Mouse (Mus musculus): Measurements from ENCODE around the gene Gstm1.
"Not testable (repeated sequence)": the region's sequence is repeated elsewhere in the genome, so short reads cannot be mapped to it uniquely, and the experiment has no call there.

The Gstm1 gene

DNA sequence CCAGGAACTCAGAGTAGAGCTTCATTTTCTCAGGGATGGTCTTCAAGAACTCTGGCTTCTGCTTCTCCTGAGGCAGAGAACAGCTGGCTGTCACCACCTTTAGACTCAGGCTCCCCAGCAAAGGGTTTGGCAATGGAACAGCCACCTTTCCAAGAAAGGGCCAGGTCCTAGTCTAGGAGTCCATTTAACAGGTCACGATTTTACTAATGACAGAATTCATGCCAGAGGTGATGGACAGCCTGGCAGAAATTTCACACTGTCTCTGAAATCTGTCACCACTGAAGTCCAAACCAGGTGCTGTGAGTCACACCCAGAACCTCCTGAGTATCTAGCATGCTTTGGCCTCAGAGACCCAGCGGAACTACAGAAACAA lies 2.8 kb downstream of the Gstm1 start:
- DNase-seq (ENCODE audit: low spot score), result no peak

- no peak for DNase-seq (ENCODE audit: low spot score)
Observed at GRCm38 (mm10) chr3:108014098-108014973, 3.4 kb downstream of the Gstm1 start.

DNA sequence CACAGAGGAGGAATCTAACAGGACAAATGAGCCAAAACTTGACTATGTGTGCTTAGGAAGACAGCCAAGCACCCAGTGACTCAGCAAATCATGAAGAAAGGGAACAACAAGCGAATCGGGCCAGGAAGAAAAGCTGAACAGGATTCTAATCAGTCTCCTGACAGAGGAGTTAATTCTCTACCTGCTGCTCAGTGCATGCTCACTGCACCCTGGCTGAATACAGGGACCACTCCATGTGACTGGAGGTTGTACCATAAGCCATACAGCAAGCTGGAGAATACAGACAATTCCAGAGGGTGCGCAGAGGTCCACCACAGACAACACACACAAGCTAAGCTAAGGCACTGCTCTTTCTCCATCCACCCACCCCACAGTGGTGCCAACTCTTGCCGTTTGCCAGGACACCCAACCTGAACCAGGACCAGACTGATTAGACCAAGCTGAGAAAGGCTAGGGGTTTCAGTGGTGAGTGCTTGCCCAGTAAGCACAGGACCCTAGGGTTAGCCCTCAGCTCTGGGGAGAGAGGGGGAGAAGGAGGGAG lies 4.4 kb downstream of the Gstm1 start:
- no peak for DNase-seq (ENCODE audit: low spot score)

GRCm38 (mm10) chr3:108011558-108011957 lies 6.2 kb downstream of the Gstm1 start:
- peak; percentile 22 for DNase-seq (ENCODE audit: low spot score)

DNA sequence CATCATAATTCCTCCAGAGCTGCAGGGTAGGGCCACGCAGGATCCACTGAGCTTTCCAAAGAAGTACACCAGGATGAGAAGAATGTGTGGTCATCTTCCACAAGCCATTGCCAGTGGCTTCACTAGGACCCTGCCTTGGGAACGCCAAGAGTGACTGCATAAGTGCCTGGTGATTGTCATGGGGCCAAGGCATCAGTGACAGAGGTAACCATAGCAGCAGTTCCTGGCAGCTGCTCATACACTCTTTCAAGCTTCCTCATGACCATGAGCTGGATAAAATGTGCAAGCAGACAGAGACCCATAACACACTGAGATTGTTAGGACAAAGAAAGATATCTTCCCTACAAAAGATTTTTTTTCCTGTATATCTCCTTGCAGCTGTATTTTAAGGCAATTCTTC lies 7.5 kb downstream of the Gstm1 start:
- no peak for DNase-seq (ENCODE audit: low spot score)

DNA sequence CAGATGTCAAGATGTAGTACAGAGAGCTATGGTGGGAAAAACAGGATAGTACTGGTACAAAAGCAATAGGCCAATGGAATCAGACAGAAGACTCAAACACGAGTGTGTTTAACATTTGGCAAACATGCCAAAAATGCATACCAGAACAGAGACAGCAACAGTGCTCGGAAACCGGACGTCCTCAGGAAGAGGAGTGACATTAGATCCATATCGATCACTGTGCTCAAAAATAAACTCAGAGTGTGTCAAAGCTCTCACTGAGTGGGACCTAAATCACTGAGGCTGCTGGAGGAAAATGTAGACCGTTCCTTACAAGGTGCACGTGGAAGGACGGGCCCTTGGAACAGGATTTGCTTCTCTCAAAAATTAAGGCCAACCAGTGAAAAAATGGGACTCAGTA lies 15.8 kb downstream of the Gstm1 start:
- no peak for DNase-seq (ENCODE audit: low spot score)

- DNase-seq (ENCODE audit: low spot score), result no peak
Observed at GRCm38 (mm10) chr3:107999491-107999890, 18.3 kb downstream of the Gstm1 start.

DNA sequence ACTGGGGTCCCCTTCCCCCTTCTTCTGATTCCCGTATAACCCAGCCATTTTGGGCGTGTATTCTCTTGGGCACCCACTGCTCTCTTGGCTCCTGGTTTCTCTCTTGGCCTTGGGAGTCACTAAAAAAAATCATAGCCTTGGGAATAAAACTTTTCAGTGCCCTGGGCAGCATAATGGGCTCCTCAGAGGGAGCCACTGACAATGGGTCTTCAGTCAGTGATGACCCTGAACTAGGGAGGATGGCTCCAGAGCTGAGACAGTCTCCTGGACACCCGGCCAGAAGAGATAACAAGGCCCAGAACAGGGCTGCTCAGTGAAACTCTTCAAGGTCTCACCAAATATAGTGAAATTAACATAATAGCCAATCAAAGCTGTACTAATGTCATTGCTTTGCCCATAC lies 19.2 kb downstream of the Gstm1 start:
- DNase-seq (ENCODE audit: low spot score), result no peak

GRCm38 (mm10) chr3:107996576-107996975 lies 21.2 kb downstream of the Gstm1 start:
- no peak for DNase-seq (ENCODE audit: low spot score)

- DNase-seq (ENCODE audit: low spot score), result not testable (repeated sequence)
Observed at GRCm38 (mm10) chr3:107995974-107996373, 21.8 kb downstream of the Gstm1 start.

GRCm38 (mm10) chr3:107986041-107986562 lies 31.7 kb downstream of the Gstm1 start, which contains the start of gene Gstm2:
Gene Gstm2 (minus strand): TSS chr3:107986453.
- peak; percentile 70 for DNase-seq (ENCODE audit: low spot score)

DNA sequence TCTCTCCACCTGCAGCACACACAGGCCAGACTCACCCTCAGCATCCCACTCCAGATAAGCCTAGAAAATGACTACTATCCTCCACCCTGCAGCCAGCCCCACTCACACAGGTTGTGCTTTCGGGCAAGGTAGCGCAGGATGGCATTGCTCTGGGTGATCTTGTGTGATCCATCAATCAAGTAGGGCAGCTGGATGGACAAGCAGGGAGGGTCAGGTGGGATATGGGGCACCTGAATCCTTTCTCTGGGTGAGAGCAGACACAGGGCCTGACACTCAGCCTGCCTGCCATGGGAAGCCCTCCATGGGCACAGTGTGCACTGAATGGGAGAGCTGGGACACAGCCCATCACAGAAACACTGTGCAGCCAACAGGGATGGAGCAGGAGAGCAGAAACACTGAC lies 32.6 kb downstream of the Gstm1 start:
- DNase-seq (ENCODE audit: low spot score), result not testable (repeated sequence)

DNA sequence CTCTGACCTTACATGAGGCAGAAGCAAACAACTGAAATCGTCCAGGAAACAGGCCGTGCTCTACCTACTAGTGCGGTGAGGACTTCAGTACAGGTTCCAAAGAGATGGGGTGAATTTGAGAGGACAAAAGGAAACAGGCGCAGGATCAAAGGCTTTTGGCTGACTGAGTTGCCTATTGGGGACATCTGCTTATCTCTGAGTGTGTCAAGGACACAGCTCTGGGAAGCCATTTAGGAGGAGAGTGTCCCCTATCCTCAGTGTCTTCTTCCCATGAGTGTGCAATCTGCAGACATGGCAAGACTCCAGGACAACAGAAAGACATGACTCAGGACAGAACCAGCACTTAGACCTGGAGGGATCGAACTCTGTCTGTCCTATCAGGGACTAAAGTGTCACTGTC lies 33.3 kb downstream of the Gstm1 start:
- no peak for DNase-seq (ENCODE audit: low spot score)

- DNase-seq (ENCODE audit: low spot score), result no peak
Observed at GRCm38 (mm10) chr3:107983771-107984170, 34.0 kb downstream of the Gstm1 start.

DNA sequence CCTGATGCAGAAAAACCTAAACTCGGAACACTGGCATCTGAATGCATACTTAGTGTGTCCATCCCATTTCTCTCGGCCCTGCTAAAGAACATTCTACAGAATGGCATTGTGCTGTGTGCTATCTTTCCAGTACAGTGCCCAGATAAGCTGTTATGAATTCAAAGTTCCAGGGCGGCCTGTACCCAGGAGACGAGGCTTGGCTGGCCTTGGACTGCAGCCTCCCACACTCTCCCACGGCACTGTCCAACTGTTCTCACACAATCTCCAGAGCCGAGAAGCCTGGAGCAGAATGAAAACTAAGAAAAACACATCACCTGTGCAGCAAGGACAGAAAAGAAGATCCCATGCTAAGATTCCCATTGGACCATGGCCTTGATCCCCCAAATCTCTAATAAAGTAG lies 35.0 kb downstream of the Gstm1 start:
- DNase-seq (ENCODE audit: low spot score), result no peak

GRCm38 (mm10) chr3:107981261-107981660 lies 36.5 kb downstream of the Gstm1 start:
- no peak for DNase-seq (ENCODE audit: low spot score)

DNA sequence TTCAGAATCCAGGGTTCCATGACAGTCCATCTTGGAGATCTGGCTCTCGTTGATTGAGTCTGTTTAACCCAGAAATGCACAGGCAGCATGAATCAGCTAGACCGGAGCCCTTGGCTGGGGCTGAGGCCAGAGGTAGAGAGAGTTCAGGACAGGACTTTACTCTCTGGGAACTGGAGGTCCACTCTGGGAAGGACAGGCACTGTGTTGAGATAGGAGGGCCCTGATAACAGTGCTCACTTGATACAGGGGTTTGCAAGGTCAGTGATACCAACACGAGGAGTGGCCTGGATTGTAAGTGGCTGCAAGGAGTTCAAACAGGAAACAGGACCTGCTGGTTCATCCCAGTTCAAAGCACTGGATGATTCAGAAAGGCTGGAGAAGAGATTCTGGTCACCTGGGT lies 40.1 kb downstream of the Gstm1 start:
- no peak for DNase-seq (ENCODE audit: low spot score)

DNA sequence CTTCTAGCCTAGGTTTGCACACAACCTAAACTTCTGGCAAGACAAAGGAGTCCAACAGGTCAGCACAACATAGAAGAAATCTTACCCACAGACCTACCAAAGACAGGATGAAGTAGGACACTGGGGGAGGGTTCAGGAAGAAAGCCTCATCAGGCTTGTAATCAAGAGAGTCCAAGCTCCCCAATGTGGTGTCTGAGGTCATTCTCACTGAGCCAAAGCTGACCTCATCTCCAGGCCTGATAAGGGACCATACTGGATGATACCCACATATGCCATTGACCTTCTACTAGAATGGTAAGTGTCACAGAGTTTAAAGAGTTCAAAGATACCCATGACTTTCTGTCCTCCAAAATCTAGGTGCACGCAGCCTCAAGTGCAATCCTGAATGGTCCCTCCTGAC lies 43.5 kb downstream of the Gstm1 start:
- DNase-seq (ENCODE audit: low spot score), result no peak

GRCm38 (mm10) chr3:107972070-107972469 lies 45.7 kb downstream of the Gstm1 start:
- DNase-seq (ENCODE audit: low spot score), result no peak

GRCm38 (mm10) chr3:107971101-107971500 lies 46.7 kb downstream of the Gstm1 start:
- DNase-seq (ENCODE audit: low spot score), result not testable (repeated sequence)

DNA sequence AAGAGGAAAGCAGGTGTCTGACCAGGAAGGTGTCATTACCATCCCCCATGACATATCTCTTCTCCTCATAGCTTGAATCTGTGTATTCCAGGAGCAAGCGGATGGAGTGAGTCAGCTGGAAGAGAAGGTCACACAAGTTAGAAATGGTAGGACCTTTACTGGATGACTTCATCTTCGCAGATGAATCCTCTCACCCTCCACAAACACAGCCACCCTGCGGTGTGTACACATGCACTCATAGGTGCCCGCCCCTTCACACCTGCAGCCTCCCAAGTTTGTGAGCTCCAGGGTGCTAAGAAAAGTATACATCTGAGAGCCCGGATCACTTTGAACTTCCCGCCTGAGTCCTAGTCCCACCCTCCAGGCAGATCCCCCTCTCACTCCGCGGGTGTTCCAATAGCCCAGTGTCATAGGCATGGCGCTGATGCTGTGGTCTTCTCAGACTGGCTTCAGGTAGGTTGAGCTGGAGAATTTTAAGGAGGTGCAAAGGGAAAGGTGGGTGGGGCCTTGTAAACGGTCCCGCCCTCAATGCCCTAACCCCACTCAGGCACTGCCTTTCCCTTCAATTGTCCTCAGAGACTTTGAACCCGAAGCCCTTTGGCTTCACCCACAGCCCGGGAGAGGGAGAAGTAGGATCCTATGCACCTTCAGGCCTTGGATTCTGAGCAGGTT lies 48.9 kb downstream of the Gstm1 start, which contains the start of gene Gstm3:
Gene Gstm3 (minus strand): TSS at position 560 of the 672 bp plus-strand sequence.
- no peak for DNase-seq (ENCODE audit: low spot score)

DNA sequence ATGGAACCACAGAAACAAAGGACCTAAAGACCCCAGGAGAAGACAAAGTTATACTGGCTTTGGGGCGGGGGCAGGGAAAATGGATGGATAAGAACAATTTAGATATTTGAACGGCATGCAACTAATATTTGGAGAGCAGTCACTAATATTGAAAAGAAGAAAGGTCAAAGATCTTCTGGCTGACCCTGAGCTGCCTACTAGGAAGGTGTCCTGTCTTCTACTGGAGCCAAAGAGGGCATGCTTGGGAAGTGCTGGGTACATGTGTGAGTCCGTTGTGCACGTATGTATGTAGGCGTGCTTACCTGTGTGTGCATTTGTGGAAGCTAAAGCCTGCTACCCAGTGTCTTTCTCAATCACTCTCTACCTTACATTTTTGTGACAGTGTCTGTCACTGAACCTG lies 51.1 kb downstream of the Gstm1 start:
- no peak for DNase-seq (ENCODE audit: low spot score)

GRCm38 (mm10) chr3:107965592-107965991 lies 52.2 kb downstream of the Gstm1 start:
- DNase-seq (ENCODE audit: low spot score), result no peak

Data from embryo, embryonic 10.5 days (tissue).